Mouse (Mus musculus): ENCODE results near the gene Plekhh2. TPM values are rescaled to one million over a fixed set of nuclear protein-coding genes. Genes with fewer than 3 reads are reported as not detected.

Plekhh2 gene
- polyA plus RNA-seq, 1 experiment = 2.2 TPM

DNA sequence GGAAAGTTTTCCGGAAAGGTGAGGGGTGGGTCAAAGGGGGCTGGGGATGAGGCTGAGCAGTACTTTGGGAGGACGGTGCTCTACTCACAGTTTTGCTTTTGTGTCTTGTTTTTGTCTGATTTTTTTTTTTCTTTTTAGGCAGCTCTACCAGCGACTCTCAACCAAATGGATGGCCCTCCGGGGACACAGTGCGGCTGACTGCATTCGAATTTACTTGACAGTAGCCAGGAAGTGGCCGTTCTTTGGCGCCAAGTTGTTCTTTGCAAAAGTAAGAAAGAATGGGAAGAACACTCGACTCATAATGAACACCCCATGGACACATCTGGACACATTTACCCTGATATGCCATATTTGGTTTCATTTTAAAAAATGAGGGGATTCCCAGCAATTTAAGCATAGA is 99.8 kb downstream of the Plekhh2 start:
- WGBS = 84% methylated on average over 9 of the region's 9 CpGs

DNA sequence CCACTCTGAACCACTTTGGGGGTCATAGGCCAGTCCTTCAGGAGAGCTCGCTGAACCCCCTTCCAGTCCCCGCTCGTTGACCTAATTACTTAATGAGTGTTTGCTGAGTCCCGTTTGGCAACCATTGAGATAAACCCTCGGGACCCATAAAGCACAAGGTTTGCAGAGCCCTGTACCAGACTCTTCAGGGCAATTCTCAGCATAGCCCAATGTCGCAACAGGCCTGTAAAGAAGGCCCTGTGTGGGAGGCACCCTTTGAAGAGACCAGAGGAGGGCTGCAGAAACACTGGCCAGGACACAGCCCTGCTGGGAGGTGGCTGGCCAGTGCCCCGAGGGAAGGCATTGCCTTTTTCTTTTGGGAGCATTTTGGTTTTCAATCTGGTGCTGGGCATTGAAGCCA is 100.3 kb downstream of the Plekhh2 start:
- H3K4me1 ChIP-seq (ENCODE audit: control insufficient read depth, insufficient read depth, low read length) = peaks cover 5% of the 10 kb centered on the region
- 60% methylated on average over 7 of the region's 7 CpGs for WGBS
- no peak overlapping the region for H3K27ac ChIP-seq (ENCODE audit: control insufficient read depth, insufficient read depth, low read depth, low read length, poor library complexity)
- no peak overlapping the region for H3K4me3 ChIP-seq (replicated peaks; ENCODE audit: control insufficient read depth, low read depth, low read length)
- TF ChIP-seq POLR2A (IDR thresholded peaks at IDR 0.05; ENCODE audit: borderline replicate concordance, control insufficient read depth, low read depth, low read length) = no peak

More for the DNA sequence above, 99.8 kb downstream of the Plekhh2 start:
- Histone ChIP-seq H3K4me1 (ENCODE audit: control insufficient read depth, insufficient read depth, low read length) (peaks cover 5% of the 10 kb centered on the region), H3K27ac (ENCODE audit: control insufficient read depth, insufficient read depth, low read depth, low read length, poor library complexity) (no peak overlapping the region), H3K4me3 (replicated peaks; ENCODE audit: control insufficient read depth, low read depth, low read length) (no peak overlapping the region)
- no peak for TF ChIP-seq POLR2A (IDR thresholded peaks at IDR 0.05; ENCODE audit: borderline replicate concordance, control insufficient read depth, low read depth, low read length)
- TF ChIP-seq CTCF (IDR thresholded peaks at IDR 0.05; ENCODE audit: control insufficient read depth, insufficient read depth, low read length) = no peak

DNA sequence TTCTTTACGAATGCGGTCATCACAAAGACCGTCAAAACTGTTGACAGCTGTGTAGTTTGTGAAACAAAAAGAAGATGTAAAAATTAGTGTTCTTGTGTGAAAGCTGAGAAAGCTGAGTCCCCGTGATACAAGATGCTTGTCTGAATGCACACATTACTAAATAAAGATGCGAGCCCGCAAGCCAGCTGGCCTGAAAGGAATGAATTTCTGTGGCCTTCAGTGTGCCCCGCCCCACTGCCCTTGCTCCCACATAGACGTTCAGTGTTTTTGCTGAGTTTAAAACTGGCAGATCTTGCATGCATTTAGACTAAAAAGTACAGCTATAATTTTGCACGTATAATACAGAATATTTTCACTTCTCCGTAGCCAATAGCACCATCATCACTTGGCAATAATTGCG is 104.1 kb downstream of the Plekhh2 start:
- no peak overlapping the region for H3K27ac ChIP-seq (ENCODE audit: control insufficient read depth, insufficient read depth, low read depth, low read length, poor library complexity)
- peaks cover 13% of the 10 kb centered on the region for H3K4me1 ChIP-seq (ENCODE audit: control insufficient read depth, insufficient read depth, low read length)
- WGBS = 84% methylated on average over 11 of the region's 11 CpGs
- H3K4me3 ChIP-seq (replicated peaks; ENCODE audit: control insufficient read depth, low read depth, low read length) = no peak overlapping the region
- TF ChIP-seq CTCF (IDR thresholded peaks at IDR 0.05; ENCODE audit: control insufficient read depth, insufficient read depth, low read length) (no peak), POLR2A (IDR thresholded peaks at IDR 0.05; ENCODE audit: borderline replicate concordance, control insufficient read depth, low read depth, low read length) (no peak)

DNA sequence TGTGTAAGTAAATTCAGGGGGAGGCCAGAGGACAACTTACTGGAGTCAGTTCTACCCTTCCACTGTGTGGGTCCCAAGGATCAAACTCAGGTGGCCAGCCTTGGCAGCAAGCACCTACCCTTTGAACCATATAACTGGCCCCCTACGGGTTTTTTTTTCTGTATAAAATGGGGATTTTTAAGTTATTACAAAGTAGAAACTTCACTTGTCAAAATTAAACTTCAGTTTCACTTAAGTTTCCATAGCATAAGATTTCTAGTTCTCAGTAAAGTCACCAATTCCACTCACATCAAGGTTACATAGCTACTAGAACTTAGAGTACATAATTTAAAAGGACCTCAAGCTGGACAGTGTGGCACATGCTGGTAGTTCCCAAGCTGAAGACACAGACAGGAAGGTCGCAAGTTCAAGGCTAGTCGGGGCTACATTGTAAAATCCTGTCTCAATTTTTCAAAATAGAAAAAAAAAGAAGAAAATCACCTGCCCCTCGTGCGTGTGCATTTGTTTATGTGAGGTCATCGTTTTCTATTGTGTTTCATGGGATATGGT is 104.9 kb downstream of the Plekhh2 start:
- H3K4me3 ChIP-seq (replicated peaks; ENCODE audit: control insufficient read depth, low read depth, low read length) = no peak overlapping the region
- no peak overlapping the region for H3K27ac ChIP-seq (ENCODE audit: control insufficient read depth, insufficient read depth, low read depth, low read length, poor library complexity)
- H3K4me1 ChIP-seq (ENCODE audit: control insufficient read depth, insufficient read depth, low read length) = peaks cover 15% of the 10 kb centered on the region
- no peak for TF ChIP-seq POLR2A (IDR thresholded peaks at IDR 0.05; ENCODE audit: borderline replicate concordance, control insufficient read depth, low read depth, low read length)
- TF ChIP-seq CTCF (IDR thresholded peaks at IDR 0.05; ENCODE audit: control insufficient read depth, insufficient read depth, low read length) = no peak
- 70% methylated on average over 6 of the region's 6 CpGs for WGBS

DNA sequence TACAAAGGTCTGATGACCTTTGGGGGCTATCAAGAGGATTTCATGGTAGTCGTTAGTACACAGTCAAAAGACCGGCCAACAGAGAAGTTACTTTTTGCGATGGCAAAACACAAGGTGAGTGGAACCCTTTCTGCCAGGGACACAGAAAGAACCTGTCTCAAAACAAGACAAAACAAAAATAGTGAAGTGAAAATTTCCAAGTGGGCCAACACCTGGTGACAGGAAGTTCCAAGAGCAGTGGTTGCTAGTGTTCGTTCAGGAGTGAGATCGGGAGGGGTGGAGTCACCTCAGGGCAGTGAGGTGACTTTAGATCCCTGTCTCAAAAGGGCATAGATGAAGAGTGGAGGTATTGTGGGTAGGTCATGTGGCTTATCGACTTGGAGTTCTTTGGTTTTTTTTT is 106.3 kb downstream of the Plekhh2 start:
- Histone ChIP-seq H3K4me1 (ENCODE audit: control insufficient read depth, insufficient read depth, low read length) (peaks cover 15% of the 10 kb centered on the region), H3K4me3 (replicated peaks; ENCODE audit: control insufficient read depth, low read depth, low read length) (no peak overlapping the region), H3K27ac (ENCODE audit: control insufficient read depth, insufficient read depth, low read depth, low read length, poor library complexity) (no peak overlapping the region)
- TF ChIP-seq POLR2A (IDR thresholded peaks at IDR 0.05; ENCODE audit: borderline replicate concordance, control insufficient read depth, low read depth, low read length) (no peak), CTCF (IDR thresholded peaks at IDR 0.05; ENCODE audit: control insufficient read depth, insufficient read depth, low read length) (no peak)
- WGBS = 65% methylated on average over 6 of the region's 6 CpGs

DNA sequence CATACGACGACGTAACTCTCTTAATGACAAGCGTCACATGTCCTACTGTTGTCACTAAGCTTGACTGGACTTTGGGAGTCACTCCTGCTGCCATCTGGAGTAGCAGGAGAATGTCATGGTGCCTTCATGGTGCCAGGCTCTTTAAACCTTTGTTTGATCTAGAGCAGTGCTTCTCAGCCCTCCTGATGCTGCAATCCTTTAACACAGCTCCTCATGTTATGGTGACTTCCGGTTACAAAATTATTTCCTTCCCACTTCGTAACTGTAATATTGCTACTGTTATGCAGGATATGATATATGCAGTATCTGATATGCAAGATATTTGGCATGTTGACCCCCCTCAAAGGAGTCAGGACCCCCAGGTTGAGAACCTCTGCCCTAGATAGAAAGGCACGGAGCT is 107.4 kb downstream of the Plekhh2 start:
- no peak for TF ChIP-seq CTCF (IDR thresholded peaks at IDR 0.05; ENCODE audit: control insufficient read depth, insufficient read depth, low read length)
- no peak for TF ChIP-seq POLR2A (IDR thresholded peaks at IDR 0.05; ENCODE audit: borderline replicate concordance, control insufficient read depth, low read depth, low read length)
- Histone ChIP-seq H3K4me3 (replicated peaks; ENCODE audit: control insufficient read depth, low read depth, low read length) (no peak overlapping the region), H3K4me1 (ENCODE audit: control insufficient read depth, insufficient read depth, low read length) (peaks cover 10% of the 10 kb centered on the region), H3K27ac (ENCODE audit: control insufficient read depth, insufficient read depth, low read depth, low read length, poor library complexity) (peak overlapping the region; percentile 97)
- 44% methylated on average over 7 of the region's 7 CpGs for WGBS

DNA sequence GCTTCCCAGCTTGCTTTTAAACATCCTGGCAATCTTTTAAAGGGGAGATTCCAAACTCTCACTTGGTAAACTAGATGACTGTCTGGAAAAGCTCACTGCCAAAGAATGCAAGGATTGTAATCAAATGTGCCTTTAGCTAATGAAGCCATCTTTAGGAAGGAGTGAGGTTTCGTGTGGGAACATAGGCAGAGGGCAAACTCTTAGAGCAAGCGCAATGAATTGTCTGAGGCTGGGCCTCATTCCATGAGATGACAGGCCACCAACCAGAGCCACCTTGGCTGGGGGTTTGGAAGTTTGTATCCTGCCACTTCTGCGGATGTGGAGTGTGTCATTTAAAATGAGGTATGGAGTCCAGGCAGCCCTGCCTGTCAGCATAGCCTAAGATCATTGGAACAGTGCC is 108.4 kb downstream of the Plekhh2 start:
- Histone ChIP-seq H3K4me3 (replicated peaks; ENCODE audit: control insufficient read depth, low read depth, low read length) (no peak overlapping the region), H3K4me1 (ENCODE audit: control insufficient read depth, insufficient read depth, low read length) (peaks cover 10% of the 10 kb centered on the region), H3K27ac (ENCODE audit: control insufficient read depth, insufficient read depth, low read depth, low read length, poor library complexity) (peak overlapping the region; percentile 97)
- WGBS = 81% methylated on average over 3 of the region's 3 CpGs
- TF ChIP-seq CTCF (IDR thresholded peaks at IDR 0.05; ENCODE audit: control insufficient read depth, insufficient read depth, low read length) = no peak
- TF ChIP-seq POLR2A (IDR thresholded peaks at IDR 0.05; ENCODE audit: borderline replicate concordance, control insufficient read depth, low read depth, low read length) = no peak

DNA sequence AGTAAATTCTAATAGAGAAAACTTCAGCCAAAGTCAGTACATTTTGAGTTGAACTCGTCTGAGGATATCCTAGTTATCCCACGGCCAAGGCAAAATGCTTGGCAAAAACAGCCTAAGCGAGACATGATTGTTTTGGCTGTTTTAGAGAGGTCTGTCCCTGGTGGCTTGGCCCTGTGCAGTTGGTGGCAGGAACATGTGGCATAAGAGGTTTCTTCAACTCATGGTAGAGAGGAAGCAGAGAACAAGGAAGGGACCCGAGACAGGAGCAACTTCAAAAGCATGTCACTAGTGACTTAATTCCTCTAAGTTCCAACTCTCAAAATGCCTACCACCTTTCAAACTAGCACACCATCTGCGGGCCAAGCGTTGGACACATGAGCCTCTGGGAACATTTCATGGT is 108.9 kb downstream of the Plekhh2 start:
- peaks cover 10% of the 10 kb centered on the region for H3K4me1 ChIP-seq (ENCODE audit: control insufficient read depth, insufficient read depth, low read length)
- no peak overlapping the region for H3K4me3 ChIP-seq (replicated peaks; ENCODE audit: control insufficient read depth, low read depth, low read length)
- whole genome bisulfite sequencing = 53% methylated on average over 6 of the region's 6 CpGs
- no peak for TF ChIP-seq POLR2A (IDR thresholded peaks at IDR 0.05; ENCODE audit: borderline replicate concordance, control insufficient read depth, low read depth, low read length)
- TF ChIP-seq CTCF (IDR thresholded peaks at IDR 0.05; ENCODE audit: control insufficient read depth, insufficient read depth, low read length) = no peak
- H3K27ac ChIP-seq (ENCODE audit: control insufficient read depth, insufficient read depth, low read depth, low read length, poor library complexity) = no peak overlapping the region; the same call in 1 of the 2 replicates

DNA sequence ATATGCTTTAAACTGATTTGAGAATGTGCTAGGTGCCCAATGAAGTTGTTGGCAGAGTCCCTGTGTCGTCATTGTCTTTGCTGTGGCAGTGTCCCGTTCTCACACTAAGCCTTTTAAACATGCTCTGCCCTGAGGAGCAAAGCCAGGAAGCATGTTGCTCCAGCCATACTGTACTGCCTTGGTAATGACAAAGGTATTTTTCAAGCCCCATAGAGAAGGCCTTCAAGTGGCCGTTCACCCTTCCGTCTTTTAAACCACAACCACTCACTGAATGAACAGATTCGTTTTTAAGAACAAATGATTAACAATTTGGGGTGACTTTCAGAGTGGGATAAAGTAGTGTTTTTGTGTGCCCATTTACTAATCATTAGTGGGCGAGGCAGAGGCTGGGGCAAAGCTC is 109.5 kb downstream of the Plekhh2 start:
- no peak overlapping the region for H3K4me3 ChIP-seq (replicated peaks; ENCODE audit: control insufficient read depth, low read depth, low read length)
- TF ChIP-seq POLR2A (IDR thresholded peaks at IDR 0.05; ENCODE audit: borderline replicate concordance, control insufficient read depth, low read depth, low read length) (no peak), CTCF (IDR thresholded peaks at IDR 0.05; ENCODE audit: control insufficient read depth, insufficient read depth, low read length) (no peak)
- H3K27ac ChIP-seq (ENCODE audit: control insufficient read depth, insufficient read depth, low read depth, low read length, poor library complexity) = peak overlapping the region; percentile 51; the same call in 1 of the 2 replicates
- 56% methylated on average over 6 of the region's 6 CpGs for WGBS
- peaks cover 10% of the 10 kb centered on the region for H3K4me1 ChIP-seq (ENCODE audit: control insufficient read depth, insufficient read depth, low read length)
